Mouse (Mus musculus) hindbrain, postnatal 0 days (tissue): ENCODE data around the gene Xpot. TPM values are rescaled to one million over a fixed set of nuclear protein-coding genes. Genes with fewer than 3 reads are reported as not detected.

ENCODE experiments used
- ATAC-seq: fragments of 200-750 bp; cut with Nextera tagmentation; 2 replicates; pipeline ENCODE4 v1.8.0; 2017; ENCODE audit warnings: mild to moderate bottlenecking, moderate TSS enrichment, moderate library complexity
- DNase-seq: peaks from one replicate; pipeline ENCODE4 v3.0.0-alpha.2; 2015; ENCODE audit warnings: low spot score
- H3K27ac ChIP-seq: fragments of 300-500 bp; sonication (generic); 2 replicates; pipeline ENCODE4 v1.5.1; 2014; ENCODE audit warnings: mild to moderate bottlenecking
- H3K27me3 ChIP-seq: fragments of 300-500 bp; sonication (generic); 2 replicates; pipeline ENCODE4 v1.6.1; 2014; ENCODE audit warnings: low read length, mixed read lengths; ENCODE audit not compliant: insufficient read depth
- H3K36me3 ChIP-seq: fragments of 300-500 bp; sonication (generic); 2 replicates; pipeline ENCODE4 v1.6.1; 2014; ENCODE audit warnings: low read length, mixed read lengths; ENCODE audit not compliant: insufficient read depth
- H3K4me1 ChIP-seq: fragments of 300-500 bp; sonication (generic); 2 replicates; pipeline ENCODE4 v1.6.1; 2014; ENCODE audit warnings: antibody characterized with exemption, low read length, mixed read lengths; ENCODE audit not compliant: insufficient read depth
- H3K4me2 ChIP-seq: fragments of 300-500 bp; sonication (generic); 2 replicates; pipeline ENCODE4 v1.6.1; 2014; ENCODE audit warnings: low read depth, mild to moderate bottlenecking, low read length, moderate library complexity, mixed read lengths
- H3K4me3 ChIP-seq: fragments of 300-500 bp; sonication (generic); 2 replicates; pipeline ENCODE4 v1.5.1; 2014; ENCODE audit warnings: low read length
- H3K9ac ChIP-seq: fragments of 300-500 bp; sonication (generic); replicated peaks from 2 replicates; pipeline ENCODE4 v1.6.1; 2014; ENCODE audit warnings: mild to moderate bottlenecking, low read length, moderate library complexity, mixed read lengths
- H3K9me3 ChIP-seq: fragments of 300-500 bp; sonication (generic); 2 replicates; pipeline ENCODE4 v1.6.1; 2016; ENCODE audit warnings: low read length, mixed read lengths
- CTCF ChIP-seq: IDR thresholded peaks from 2 replicates; pipeline ENCODE4 v1.5.1; 2016; ENCODE audit warnings: antibody characterized with exemption, control low read depth, low read depth
- WGBS: fragments of 180-500 bp; shearing (Covaris S2); extraction: QIAGEN DNeasy Blood & Tissue Kit; methylation state at CpG from one replicate; pipeline ENCODE4 v1.1.7; 2014; 5-methylcytosine and 5-hydroxymethylcytosine counted together
- polyA plus RNA-seq: library from polyadenylated mRNA; unstranded; fragments of >200 nt; fragmentation: Nextera tagmentation; extraction: Ambion mirVana; gene quantifications from 2 replicates; pipeline ENCODE4 v1.2.1, GENCODE M21; 2015
- total RNA-seq: library from RNA; depleted of rRNA; stranded (reverse); fragments of >200 nt; gene quantifications from 2 replicates; pipeline ENCODE4 v1.2.3, GENCODE M21; 2014; rRNA removed

The Xpot gene
- total RNA-seq (116 and 132 TPM in 2 replicates), polyA plus RNA-seq (24.0 and 30.2 TPM in 2 replicates)

GRCm38 (mm10) chr10:121626186-121626882 lies at the start of gene Xpot:
Gene Xpot (minus strand): TSS chr10:121626332.
- peak; percentile 100 for ATAC-seq
- peak; percentile 99 for DNase-seq
- under 1% methylated on average over 65 of the region's 70 CpGs for WGBS
- 0 out of 2 replicates have a peak, but pooled peaks cover under 1% of the 10 kb centered on the region for H3K36me3 ChIP-seq
- 0 out of 2 replicates have a peak, but pooled peaks cover 4% of the 10 kb centered on the region for H3K4me1 ChIP-seq
- H3K27ac ChIP-seq, result peak within 1 kb of the TSS; percentile 90
- H3K4me2 ChIP-seq, result peak within 1 kb of the TSS; percentile 62
- H3K9me3 ChIP-seq, result no peaks in the 10 kb centered on the region
- H3K27me3 ChIP-seq, result no peaks in the 10 kb centered on the region
- peak within 1 kb of the TSS; percentile 87 for H3K4me3 ChIP-seq
- H3K9ac ChIP-seq, result peak within 1 kb of the TSS; percentile 79
- no peak; the same call in 1 of the 2 replicates for TF ChIP-seq CTCF

GRCm38 (mm10) chr10:121669103-121669502 lies 43.0 kb upstream of the Xpot start:
- 88% methylated on average over 10 of the region's 10 CpGs for WGBS
- Histone ChIP-seq H3K4me3 (no peak overlapping the region), H3K4me1 (no peaks in the 10 kb centered on the region), H3K4me2 (no peak overlapping the region), H3K9me3 (no peaks in the 10 kb centered on the region), H3K9ac (no peak overlapping the region), H3K36me3 (no peaks in the 10 kb centered on the region), H3K27me3 (no peaks in the 10 kb centered on the region), H3K27ac (no peak overlapping the region)
- no peak for TF ChIP-seq CTCF
- ATAC-seq (no peak), DNase-seq (no peak)

- TF ChIP-seq CTCF, result no peak
- H3K4me3 ChIP-seq, result no peak overlapping the region
Measured at GRCm38 (mm10) chr10:121665631-121666145, 39.6 kb upstream of the Xpot start.

GRCm38 (mm10) chr10:121663599-121663998 lies 37.5 kb upstream of the Xpot start:
- WGBS, result 43% methylated on average over 13 of the region's 13 CpGs
- Histone ChIP-seq H3K9ac (no peak overlapping the region), H3K4me3 (no peak overlapping the region), H3K9me3 (no peaks in the 10 kb centered on the region), H3K27me3 (no peaks in the 10 kb centered on the region), H3K36me3 (no peaks in the 10 kb centered on the region), H3K27ac (no peak overlapping the region), H3K4me2 (peak overlapping the region; percentile 22; the same call in 1 of the 2 replicates), H3K4me1 (no peaks in the 10 kb centered on the region)
- DNase-seq (peak; percentile 20), ATAC-seq (no peak)
- peak; percentile 20; the same call in 1 of the 2 replicates for TF ChIP-seq CTCF

More at GRCm38 (mm10) chr10:121665631-121666145, 39.6 kb upstream of the Xpot start:
- DNase-seq (no peak), ATAC-seq (no peak)
- no peaks in the 10 kb centered on the region for H3K4me1 ChIP-seq
- H3K27ac ChIP-seq, result no peak overlapping the region
- no peaks in the 10 kb centered on the region for H3K36me3 ChIP-seq
- H3K27me3 ChIP-seq, result no peaks in the 10 kb centered on the region
- H3K9me3 ChIP-seq, result no peaks in the 10 kb centered on the region
- 75% methylated on average over 8 of the region's 8 CpGs for WGBS
- H3K4me2 ChIP-seq, result no peak overlapping the region
- no peak overlapping the region for H3K9ac ChIP-seq

GRCm38 (mm10) chr10:121662711-121663110 lies 36.6 kb upstream of the Xpot start:
- Histone ChIP-seq H3K9me3 (no peaks in the 10 kb centered on the region), H3K4me3 (no peak overlapping the region), H3K9ac (no peak overlapping the region), H3K36me3 (no peaks in the 10 kb centered on the region), H3K27ac (no peak overlapping the region), H3K4me1 (no peaks in the 10 kb centered on the region), H3K4me2 (no peak overlapping the region), H3K27me3 (no peaks in the 10 kb centered on the region)
- no peak for TF ChIP-seq CTCF
- 92% methylated on average over 2 of the region's 2 CpGs for WGBS
- no peak for DNase-seq
- no peak for ATAC-seq

GRCm38 (mm10) chr10:121655907-121656306 lies 29.8 kb upstream of the Xpot start:
- Histone ChIP-seq H3K36me3 (no peaks in the 10 kb centered on the region), H3K9ac (no peak overlapping the region), H3K4me3 (no peak overlapping the region), H3K4me2 (no peak overlapping the region), H3K9me3 (no peaks in the 10 kb centered on the region), H3K27ac (no peak overlapping the region), H3K4me1 (no peaks in the 10 kb centered on the region), H3K27me3 (no peaks in the 10 kb centered on the region)
- TF ChIP-seq CTCF, result no peak
- DNase-seq (no peak), ATAC-seq (no peak)
- 57% methylated on average over 4 of the region's 4 CpGs for WGBS

- no peak for DNase-seq
- H3K27me3 ChIP-seq, result no peaks in the 10 kb centered on the region
Measured at GRCm38 (mm10) chr10:121653079-121653478, 26.9 kb upstream of the Xpot start.

More at GRCm38 (mm10) chr10:121653079-121653478, 26.9 kb upstream of the Xpot start:
- no peak for TF ChIP-seq CTCF
- no peak overlapping the region for H3K4me2 ChIP-seq
- no peak for ATAC-seq
- H3K36me3 ChIP-seq, result no peaks in the 10 kb centered on the region
- no peaks in the 10 kb centered on the region for H3K9me3 ChIP-seq
- H3K27ac ChIP-seq, result no peak overlapping the region
- H3K4me3 ChIP-seq, result no peak overlapping the region
- no peaks in the 10 kb centered on the region for H3K4me1 ChIP-seq
- no peak overlapping the region for H3K9ac ChIP-seq
- 79% methylated on average over 1 of the region's 1 CpGs for WGBS
